Comparison of ENCODE assay signal across 8 mouse cellular contexts in genomic region chr1:135865518-135866194, GRCm38 (mm10). TPM values are rescaled to one million over a fixed set of nuclear protein-coding genes. Genes with fewer than 3 reads are reported as not detected.
DNase-seq lines count a peak whose midpoint lies in the region; ATAC-seq and TF ChIP-seq lines count a peak whose summit lies in the region.

No protein-coding gene starts in this region.

- H3K4me1 ChIP-seq in kidney, embryonic 15.5 days = 0 out of 2 replicates have a peak, but pooled peaks cover 6% of the 10 kb centered on the region
- H3K4me1 ChIP-seq in limb, embryonic 14.5 days (ENCODE audit: control insufficient read depth, insufficient read depth, low read length) = no peaks in the 10 kb centered on the region

- ATAC-seq in kidney, embryonic 15.5 days (replicated peaks; ENCODE audit: low FRiP score) = no peak; the same call in 1 of the 2 replicates
- ATAC-seq in limb, embryonic 14.5 days (ENCODE audit: low FRiP score, low read depth) = peak; percentile 67; the same call in 1 of the 2 replicates

- intact Hi-C loops in gastrocnemius, postnatal 36 days (cut with DNase I) = loop anchor here (1.0 kb wide), 1 partner anchor 80 kb away; no protein-coding TSS in a partner anchor

- no peaks in the 10 kb centered on the region for H3K9me3 ChIP-seq in kidney, embryonic 15.5 days (replicated peaks)
- no peaks in the 10 kb centered on the region for H3K9me3 ChIP-seq in limb, embryonic 14.5 days (ENCODE audit: control insufficient read depth, low read length)

- peak; percentile 41 for DNase-seq in kidney, adult 11 months
- peak; percentile 79 for DNase-seq in embryo, embryonic 11 days
- DNase-seq in gastrocnemius, postnatal 36 days = peak; percentile 75 to 83
- DNase-seq in kidney, adult 9 months = peak; percentile 78
- peak; percentile 83 for DNase-seq in limb, embryonic 14.5 days (ENCODE audit: low spot score)
- DNase-seq in spleen, postnatal 4 days (ENCODE audit: low spot score in 2 of 2) = peak; percentile 78 to 93

- H3K27ac ChIP-seq in kidney, embryonic 15.5 days = no peak overlapping the region
- no peak overlapping the region for H3K27ac ChIP-seq in limb, embryonic 14.5 days (replicated peaks; ENCODE audit: low read depth, low read length)

- peaks cover 8% of the 10 kb centered on the region for H3K27me3 ChIP-seq in kidney, embryonic 15.5 days
- H3K27me3 ChIP-seq in limb, embryonic 14.5 days (ENCODE audit: control insufficient read depth, insufficient read depth, low read length) = 0 out of 2 replicates have a peak, but pooled peaks cover 5% of the 10 kb centered on the region
- H3K27me3 ChIP-seq in myocyte (ENCODE audit: control insufficient read depth, insufficient read depth, insufficient read length) = no peaks in the 10 kb centered on the region

- H3K4me3 ChIP-seq in kidney, embryonic 15.5 days (replicated peaks) = no peak overlapping the region
- H3K4me3 ChIP-seq in limb, embryonic 14.5 days (replicated peaks; ENCODE audit: low read length) = no peak overlapping the region
- no peak overlapping the region for H3K4me3 ChIP-seq in myocyte

- TF ChIP-seq POLR2A in limb, embryonic 14.5 days (IDR thresholded peaks at IDR 0.05; ENCODE audit: borderline replicate concordance, extremely low read depth, insufficient read depth, insufficient read length) = no peak; the same call in 1 of the 2 replicates
- TF ChIP-seq POLR2A in myocyte (IDR thresholded peaks at IDR 0.05; ENCODE audit: insufficient read length, low read depth) = no peak

- no peaks in the 10 kb centered on the region for H3K79me2 ChIP-seq in myocyte (ENCODE audit: control insufficient read depth, insufficient read depth)

- H3K9ac ChIP-seq in kidney, embryonic 15.5 days = no peak overlapping the region
- H3K9ac ChIP-seq in limb, embryonic 14.5 days (ENCODE audit: low read depth, low read length, severe bottlenecking) = no peak overlapping the region

- WGBS in kidney, embryonic 15.5 days = 47% methylated on average over 19 of the region's 19 CpGs
- WGBS in limb, embryonic 14.5 days = 47% methylated on average over 19 of the region's 19 CpGs

- no peaks in the 10 kb centered on the region for H3K36me3 ChIP-seq in kidney, embryonic 15.5 days
- H3K36me3 ChIP-seq in limb, embryonic 14.5 days (ENCODE audit: control insufficient read depth, insufficient read depth, low read length) = no peaks in the 10 kb centered on the region
- no peaks in the 10 kb centered on the region for H3K36me3 ChIP-seq in myocyte (ENCODE audit: control insufficient read depth, insufficient read depth)

- no peak overlapping the region for H3ac ChIP-seq in myocyte (ENCODE audit: control insufficient read depth, insufficient read length)

- no peak overlapping the region for H3K4me2 ChIP-seq in kidney, embryonic 15.5 days
- no peak overlapping the region for H3K4me2 ChIP-seq in limb, embryonic 14.5 days (replicated peaks; ENCODE audit: low read depth, low read length, severe bottlenecking)
- peak overlapping the region; percentile 16 for H3K4me2 ChIP-seq in myocyte (ENCODE audit: low read depth)

TF ChIP-seq in myocyte, 11 proteins besides CTCF, POLR2A, EP300 and RAD21:
- TF ChIP-seq REST (IDR thresholded peaks at IDR 0.05; ENCODE audit: insufficient read depth, insufficient read length) (no peak), MYOD1 (IDR thresholded peaks at IDR 0.05; ENCODE audit: control insufficient read depth in 1 of 3, insufficient read length in 2 of 3, low read depth in 2 of 3) (peak in 1 of 3 experiments; percentile 21)

RNA-seq across cellular contexts. Expression of gene Tnnt2, which starts 29.5 kb away (rescaled TPM):
- polyA plus RNA-seq in kidney, embryonic 15.5 days (2015; fragmentation: Nextera tagmentation; extraction: Ambion mirVana) = 22.2 and 39.9 TPM in 2 replicates
- total RNA-seq in gastrocnemius, postnatal 36 days (2021) = 1 to 10 TPM; 2.9 to 5.4 TPM
- polyA plus RNA-seq in limb, embryonic 14.5 days (2012; rRNA removed) = 44.5 and 108 TPM in 2 replicates
- polyA plus RNA-seq in limb, embryonic 14.5 days (2014; fragmentation: Nextera tagmentation; extraction: Ambion mirVana) = 78.3 and 104 TPM in 2 replicates
- polyA plus RNA-seq in myocyte (2012; fragmentation: generic; extraction: Trizol) = 2,000 TPM

RNA-seq across cellular contexts. Expression of gene Lad1, which starts 47.3 kb away (rescaled TPM):
- 21.7 and 22.1 TPM in 2 replicates for polyA plus RNA-seq in kidney, embryonic 15.5 days (2015; fragmentation: Nextera tagmentation; extraction: Ambion mirVana)
- not detected for total RNA-seq in gastrocnemius, postnatal 36 days (2021)
- 10.9 and 12.2 TPM in 2 replicates for polyA plus RNA-seq in limb, embryonic 14.5 days (2012; rRNA removed)
- 20.9 and 25.9 TPM in 2 replicates for polyA plus RNA-seq in limb, embryonic 14.5 days (2014; fragmentation: Nextera tagmentation; extraction: Ambion mirVana)
- 0.46 TPM for polyA plus RNA-seq in myocyte (2012; fragmentation: generic; extraction: Trizol)

RNA-seq across cellular contexts. Expression of gene Pkp1, which starts 53.4 kb away (rescaled TPM):
- 0.35 and 0.57 TPM in 2 replicates for polyA plus RNA-seq in kidney, embryonic 15.5 days (2015; fragmentation: Nextera tagmentation; extraction: Ambion mirVana)
- total RNA-seq in gastrocnemius, postnatal 36 days (2021) = under 1 TPM in 1 of 2 experiments, not detected in 1; 0.23 TPM
- 36.0 and 41.5 TPM in 2 replicates for polyA plus RNA-seq in limb, embryonic 14.5 days (2012; rRNA removed)
- polyA plus RNA-seq in limb, embryonic 14.5 days (2014; fragmentation: Nextera tagmentation; extraction: Ambion mirVana) = 25.5 and 31.2 TPM in 2 replicates
- polyA plus RNA-seq in myocyte (2012; fragmentation: generic; extraction: Trizol) = 74.8 TPM

Comparison
In these comparisons a context has a peak if more than half of its experiments do, and no peak if none do; other contexts are left out.
1. RNA of gene Tnnt2, which starts 29.5 kb away (polyA plus RNA-seq): 2,000 TPM in myocyte (single experiment); 44.5 to 108 TPM in limb, embryonic 14.5 days and 22.2 to 39.9 TPM in kidney, embryonic 15.5 days; every median in the first group is over 10 times any median in the second.
2. RNA of gene Pkp1, which starts 53.4 kb away (polyA plus RNA-seq): 74.8 TPM in myocyte (single experiment) and 25.5 to 41.5 TPM in limb, embryonic 14.5 days; 0.35 to 0.57 TPM in kidney, embryonic 15.5 days; every median in the first group is over 10 times any median in the second.
3. Peak in every context shown above with its lines, with median percentiles within 50 percentile points of each other: DNase-seq.